Mouse (Mus musculus): ENCODE measurements around the gene Rtkn2.

DNA sequence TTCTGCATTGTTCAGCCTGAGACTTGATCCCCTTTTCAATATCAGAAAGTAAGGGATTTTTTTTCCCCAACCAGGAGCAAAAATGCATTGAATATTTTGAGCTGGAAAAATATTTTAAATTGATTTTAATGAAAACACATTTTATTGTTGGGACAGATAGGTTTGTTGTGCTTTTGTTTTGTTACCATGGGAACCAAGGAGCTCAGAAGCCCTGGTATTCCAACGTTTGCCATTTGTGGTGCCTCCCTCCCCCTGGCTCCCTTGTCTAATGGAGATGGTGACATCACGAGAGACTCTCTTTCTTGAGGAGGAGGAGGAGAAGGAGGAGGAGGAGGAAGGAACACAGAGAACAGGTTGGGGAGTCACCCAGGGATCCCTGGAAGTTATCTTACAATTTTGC lies 125.1 kb downstream of the Rtkn2 start:
- TF ChIP-seq CTCF (IDR thresholded peaks at IDR 0.05; ENCODE audit: borderline replicate concordance, insufficient read depth, low read depth, low read length): no peak
- TF ChIP-seq POLR2A (IDR thresholded peaks at IDR 0.05; ENCODE audit: borderline replicate concordance, insufficient read depth, low read length): no peak

All from cerebellum, adult 2 months (tissue).